Mouse (Mus musculus): ENCODE data around the gene Bicd1.

Bicd1 gene

DNA sequence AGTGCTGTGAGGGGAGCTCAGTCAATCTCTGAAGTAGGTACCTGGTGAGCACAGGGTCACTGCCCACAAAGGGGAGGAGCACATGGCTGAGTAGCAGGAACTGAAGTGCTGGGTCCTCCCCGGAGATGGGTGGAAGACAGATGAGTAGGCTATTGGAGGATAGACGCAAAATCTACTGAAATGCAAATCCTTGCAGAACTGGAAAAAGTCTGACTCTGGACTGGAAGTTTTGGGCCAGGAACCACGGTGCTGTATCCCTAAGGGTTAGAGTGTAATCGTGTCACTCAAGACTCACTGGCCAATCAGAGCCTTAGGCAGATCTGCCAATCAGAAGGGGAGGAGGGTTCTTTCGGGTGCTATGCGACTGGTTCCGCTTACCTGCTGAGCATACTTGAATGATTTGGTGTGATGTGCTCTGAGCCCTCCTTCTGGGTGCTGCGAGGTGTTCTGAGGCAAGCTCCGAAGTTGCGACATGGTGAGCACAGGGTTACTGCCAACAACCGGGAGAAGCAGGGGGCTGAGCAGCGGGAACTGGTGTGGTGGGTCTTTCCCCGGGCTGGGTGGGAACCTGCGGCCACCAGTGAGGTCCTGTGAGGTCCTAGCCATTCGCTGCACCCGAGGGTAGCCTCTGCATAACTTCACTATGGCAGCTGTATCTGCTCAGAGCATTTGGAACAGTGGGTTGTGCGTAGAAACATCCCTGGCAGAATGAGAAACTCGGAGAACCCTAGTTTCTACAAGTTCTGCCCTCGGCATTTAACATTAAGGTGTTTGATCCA lies 157.2 kb downstream of the Bicd1 start:
- DNase-seq (ENCODE audit: low spot score in 2 of 2), result peak; percentile 77 to 84

DNA sequence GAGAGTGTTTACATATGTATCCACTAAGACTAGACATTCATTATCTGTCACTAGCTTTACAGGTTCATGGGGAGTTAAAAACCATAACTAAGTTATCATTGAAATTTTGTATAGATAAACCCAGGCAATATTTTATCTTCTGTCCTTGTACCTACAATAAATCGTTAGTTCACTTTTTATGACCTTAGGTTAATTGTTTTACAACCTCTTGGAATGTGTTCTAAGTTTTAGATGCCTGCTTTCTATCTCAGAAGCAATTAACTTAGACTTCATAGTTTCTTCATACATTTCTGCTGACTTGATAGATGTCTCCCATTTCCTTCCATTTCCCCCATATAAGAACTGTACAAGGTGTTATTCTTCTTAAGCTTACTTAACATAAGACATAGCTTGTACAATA lies 158.5 kb downstream of the Bicd1 start:
- no peak for DNase-seq (ENCODE audit: low spot score in 2 of 2)

DNA sequence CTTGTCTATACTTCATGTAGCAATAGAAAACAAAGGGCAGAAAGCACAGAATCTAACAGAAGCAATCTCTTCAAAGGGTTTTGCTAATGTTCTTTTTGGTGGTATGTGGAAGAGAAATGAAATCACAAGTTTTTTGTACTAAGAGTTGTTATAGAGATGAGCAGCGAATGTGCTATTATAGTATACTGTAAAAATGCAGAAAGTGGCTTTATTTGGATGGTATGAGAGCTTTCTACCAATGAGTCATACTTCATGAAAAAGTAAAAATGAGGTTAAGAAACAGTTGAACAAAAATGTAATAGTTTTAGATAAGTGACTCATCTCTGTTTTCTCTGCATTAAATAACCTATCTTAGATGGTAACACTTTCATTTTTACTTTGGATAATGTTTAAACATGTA lies 165.6 kb downstream of the Bicd1 start:
- no peak for DNase-seq (ENCODE audit: low spot score in 2 of 2)

- no peak for DNase-seq (ENCODE audit: low spot score in 2 of 2)
Measured at GRCm38 (mm10) chr6:149580053-149580452, 171.4 kb downstream of the Bicd1 start.

DNA sequence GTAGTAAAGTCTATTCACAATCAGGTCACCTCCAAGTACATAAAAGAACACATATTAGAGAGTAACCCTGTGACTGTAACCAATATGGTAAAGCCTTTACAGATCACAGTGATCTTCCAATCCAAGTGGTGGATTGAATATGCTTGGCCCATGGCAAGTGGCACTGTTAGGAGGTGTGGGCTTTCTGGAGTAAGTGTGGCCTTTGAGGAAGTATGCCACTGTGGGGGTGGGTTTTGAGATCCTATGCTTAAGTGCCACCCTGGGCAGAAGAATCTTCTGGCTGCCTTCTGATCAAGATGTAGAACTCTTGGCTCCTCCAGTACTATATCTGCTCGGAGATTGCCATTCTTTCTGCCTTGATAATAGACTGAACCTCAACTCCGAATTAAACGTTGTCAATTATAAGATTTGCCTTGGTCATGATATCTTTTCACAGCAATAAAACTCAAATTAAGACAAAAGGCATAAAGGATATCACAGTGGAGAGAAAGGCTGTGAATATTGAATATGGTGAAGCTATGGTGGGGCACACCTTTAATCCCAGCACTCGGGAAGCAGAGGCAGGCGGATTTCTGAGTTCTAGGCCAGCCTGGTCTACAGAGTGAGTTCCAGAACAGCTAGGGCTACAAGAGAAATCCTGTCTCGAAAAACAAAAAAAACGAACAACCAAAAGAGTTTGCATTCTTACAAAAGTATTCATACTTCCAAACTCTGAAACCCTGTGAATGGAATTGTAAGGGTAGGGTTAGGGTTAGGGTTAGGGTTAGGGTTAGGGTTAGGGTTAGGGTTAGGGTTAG lies 177.2 kb downstream of the Bicd1 start:
- no peak for DNase-seq (ENCODE audit: low spot score in 2 of 2)
